Mouse (Mus musculus): ENCODE results near the gene Smyd3.

The Smyd3 gene

DNA sequence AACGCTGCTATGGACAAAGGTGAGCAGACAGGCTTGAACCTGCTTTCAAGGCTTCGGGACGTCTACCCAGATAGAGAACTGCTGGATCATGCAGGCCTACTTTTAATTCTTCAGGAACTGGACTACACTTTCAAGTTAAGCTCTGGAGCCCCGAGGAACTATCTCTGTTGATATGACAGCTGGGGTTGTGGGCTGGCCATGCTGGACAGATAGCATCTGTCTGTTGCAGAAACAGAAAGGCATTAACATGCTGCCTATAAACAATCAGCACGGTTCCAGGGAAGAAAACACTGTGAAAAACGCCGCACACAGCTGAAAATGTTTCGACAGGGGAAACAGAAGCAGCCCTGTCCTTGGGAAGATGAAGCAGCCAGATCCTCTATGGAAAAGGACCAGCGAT, 365.5 kb downstream of the Smyd3 start:
- no peak for DNase-seq

DNA sequence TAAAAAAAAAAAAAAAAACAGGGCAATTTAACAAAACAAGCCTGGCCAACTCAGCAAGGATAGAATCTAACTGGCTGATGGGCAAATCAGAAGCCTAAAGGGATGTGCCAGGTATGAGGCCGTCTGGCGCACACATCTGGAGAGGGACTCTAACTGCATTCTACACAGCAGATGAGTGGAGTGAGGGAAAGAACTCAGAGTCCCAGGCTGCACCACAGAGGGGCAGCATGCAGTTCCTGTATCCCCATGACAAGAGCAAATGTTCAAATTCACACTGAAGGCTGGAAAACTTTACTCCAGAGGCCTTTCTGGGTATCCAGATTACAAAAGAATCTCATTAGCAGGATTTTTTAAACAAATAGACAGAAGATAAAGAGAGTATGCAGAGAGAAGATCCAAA, 366.6 kb downstream of the Smyd3 start:
- DNase-seq, result no peak

DNA sequence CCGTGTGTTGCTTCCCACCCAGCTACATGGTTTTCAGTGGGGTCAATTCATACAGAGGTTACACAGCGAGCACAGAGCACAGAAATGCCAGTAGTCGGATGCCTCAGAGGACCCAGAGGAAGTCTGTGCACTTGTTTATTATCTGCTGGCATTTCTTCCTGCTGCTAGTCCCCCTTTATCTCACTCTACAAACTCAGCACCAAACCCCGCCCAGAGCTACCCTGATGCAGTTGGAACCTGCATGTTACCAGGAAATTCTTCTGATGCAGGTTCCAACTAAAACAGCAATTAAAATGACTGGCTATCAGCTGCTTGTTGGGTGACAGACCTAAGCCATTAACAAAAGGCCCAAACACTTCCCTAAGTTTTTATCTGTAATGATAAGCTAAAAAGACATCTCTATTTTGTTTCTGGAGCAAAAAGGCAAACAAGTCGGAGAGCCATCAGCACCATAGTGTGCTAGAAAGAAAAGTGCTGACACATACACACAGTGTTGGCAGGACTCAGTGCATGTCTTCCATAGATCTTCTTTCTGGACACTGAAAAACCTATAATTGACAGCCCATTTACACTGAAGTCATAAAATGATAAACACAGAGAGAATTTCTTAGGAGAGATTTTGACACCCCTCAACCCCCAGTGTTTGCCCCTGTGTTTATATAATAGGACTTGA, 368.2 kb downstream of the Smyd3 start:
- no peak for DNase-seq

DNA sequence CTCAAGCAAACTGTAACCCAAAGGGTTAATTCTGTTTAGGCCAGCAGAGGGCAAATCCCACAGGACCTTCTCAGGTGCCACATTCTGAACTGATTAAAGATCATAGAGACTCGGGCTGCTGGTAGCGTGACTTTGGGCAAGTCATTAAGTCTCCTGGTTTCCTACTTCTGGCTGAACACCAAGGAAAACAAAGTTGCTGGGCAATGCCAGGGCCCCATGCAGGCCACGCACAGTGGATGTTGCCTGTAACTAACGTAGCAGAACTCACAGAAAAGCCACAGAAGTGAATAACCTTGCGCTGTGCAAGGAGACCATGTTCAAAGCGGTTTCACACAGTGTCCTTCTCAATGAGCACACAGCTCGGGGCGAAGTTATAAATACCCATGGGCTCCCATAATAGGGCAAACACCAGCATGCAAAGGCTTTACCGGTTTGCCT, 371.1 kb downstream of the Smyd3 start:
- no peak for DNase-seq

DNA sequence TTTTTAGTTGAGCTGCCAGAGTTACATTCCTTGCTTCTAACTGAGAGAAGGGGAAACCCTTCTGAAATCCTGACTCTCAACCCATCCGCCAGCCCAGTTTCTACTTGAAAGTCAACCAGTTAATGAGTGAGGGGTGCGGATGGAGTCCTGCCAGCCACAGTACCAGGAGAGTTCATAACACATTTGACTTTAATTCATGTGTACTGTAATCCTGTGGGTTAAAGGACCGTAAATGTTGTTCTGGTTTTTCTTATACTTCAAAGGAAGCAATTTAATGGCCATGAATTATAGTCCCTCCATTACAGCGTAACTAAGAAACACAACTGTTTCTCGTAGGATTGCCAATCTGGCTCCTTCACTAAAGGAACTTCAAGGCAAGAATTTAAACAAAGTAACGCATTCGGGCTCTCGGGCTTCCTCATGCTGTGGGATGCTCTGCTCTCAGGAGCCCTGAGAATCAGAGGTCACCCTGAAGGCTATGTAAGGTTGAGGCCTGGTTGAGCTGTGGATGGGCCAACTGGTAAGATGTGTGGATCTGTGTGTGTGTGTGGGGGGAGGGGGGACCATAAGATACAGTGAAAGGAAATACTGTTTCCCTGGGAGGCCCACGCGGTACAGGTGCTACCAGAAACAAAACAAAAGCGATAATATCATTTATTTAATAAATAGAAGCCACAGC, 374.5 kb downstream of the Smyd3 start:
- no peak for DNase-seq

DNA sequence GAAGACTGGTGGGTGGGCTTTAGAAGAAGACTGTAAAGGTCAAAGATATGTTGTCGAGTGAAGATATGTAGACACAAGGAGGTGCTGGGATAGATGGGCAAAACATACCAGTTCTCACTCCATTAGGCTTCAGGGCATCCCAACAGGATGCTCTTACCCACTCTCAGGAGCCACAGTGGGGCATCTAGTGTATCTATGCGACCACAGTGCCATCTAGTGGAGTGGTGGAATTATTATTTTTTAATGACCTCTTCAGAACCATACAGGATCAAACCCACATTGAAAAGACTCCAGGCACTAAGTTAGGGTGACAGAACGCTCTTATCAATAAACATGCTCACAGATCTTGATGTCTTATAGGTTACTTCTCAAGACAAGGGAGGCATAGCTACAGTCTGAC, 375.7 kb downstream of the Smyd3 start:
- DNase-seq, result no peak

DNA sequence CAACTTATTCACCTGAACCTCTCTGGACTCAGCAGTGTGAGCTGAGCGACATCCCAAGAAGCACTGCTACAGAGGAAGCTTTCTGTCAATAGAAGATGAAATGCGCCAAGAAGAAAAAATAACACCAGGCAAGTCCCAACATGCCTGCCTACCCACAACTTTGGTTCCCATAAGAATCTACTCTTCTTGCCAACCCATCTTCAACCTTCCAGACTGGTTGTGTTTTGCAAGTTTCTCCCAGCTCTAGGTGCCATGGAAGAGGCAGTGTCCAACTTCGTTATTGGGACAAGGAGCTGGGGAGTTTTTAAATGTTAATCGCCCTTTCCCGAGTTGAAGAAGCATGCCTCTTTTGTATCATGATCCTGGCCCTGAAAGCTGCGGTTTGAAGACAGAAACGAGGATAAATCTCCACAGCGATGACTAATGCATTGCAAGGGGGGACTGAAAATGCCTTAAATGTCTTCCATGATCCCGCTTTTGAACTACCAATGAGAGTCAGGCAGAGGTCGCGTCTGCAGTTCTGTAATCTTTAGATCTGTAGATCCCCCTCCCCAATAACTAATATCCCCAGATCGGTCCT, 376.7 kb downstream of the Smyd3 start:
- no peak for DNase-seq

DNA sequence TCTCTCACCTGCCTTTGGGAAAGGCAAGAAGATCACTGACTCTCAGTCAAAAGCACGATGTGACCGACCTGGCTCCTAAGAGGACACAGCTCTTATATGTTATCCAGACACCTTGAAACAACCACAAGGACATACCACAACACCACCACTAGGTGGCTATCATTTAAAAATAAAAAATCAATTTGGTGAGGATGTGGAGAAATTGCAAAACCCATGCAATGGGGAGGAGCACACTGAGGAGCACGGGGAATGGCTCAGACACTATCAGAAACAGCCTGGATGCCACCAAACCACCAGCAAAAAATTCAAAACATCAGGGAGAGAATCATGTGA, 380.7 kb downstream of the Smyd3 start:
- no peak for DNase-seq

DNA sequence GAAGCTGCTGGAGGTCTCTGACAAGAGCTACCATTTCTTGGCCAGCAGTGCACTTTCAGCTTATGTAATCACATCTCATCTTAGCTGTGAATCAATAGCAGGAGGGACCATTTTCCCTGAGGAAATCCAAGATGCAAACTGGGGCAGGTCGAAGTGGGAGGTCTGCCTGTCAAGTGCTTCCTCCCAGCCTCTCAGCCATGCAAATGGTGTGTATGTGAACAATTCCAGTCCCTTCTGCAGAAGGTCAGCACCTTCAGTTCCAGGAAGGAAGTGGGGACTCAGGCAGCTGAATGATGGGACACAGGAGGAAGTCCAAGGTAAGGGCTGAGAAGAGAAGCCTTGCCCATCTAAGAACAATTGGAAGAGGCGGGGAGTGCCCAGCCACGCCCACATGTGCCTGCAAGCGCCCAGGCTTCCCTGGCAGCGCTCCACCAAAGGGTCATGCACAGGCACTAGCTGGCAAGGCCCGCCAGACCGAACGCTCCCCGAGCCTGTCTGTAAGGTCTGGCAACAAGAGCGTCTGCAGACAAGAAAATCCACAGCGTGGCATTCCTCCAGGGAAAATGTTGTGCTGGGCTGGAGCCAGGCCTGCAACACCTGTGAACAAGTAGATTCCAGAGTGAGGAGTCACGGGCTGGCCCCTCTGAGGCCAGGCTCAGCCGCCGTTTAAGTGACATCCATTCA, 381.2 kb downstream of the Smyd3 start:
- DNase-seq, result no peak

DNA sequence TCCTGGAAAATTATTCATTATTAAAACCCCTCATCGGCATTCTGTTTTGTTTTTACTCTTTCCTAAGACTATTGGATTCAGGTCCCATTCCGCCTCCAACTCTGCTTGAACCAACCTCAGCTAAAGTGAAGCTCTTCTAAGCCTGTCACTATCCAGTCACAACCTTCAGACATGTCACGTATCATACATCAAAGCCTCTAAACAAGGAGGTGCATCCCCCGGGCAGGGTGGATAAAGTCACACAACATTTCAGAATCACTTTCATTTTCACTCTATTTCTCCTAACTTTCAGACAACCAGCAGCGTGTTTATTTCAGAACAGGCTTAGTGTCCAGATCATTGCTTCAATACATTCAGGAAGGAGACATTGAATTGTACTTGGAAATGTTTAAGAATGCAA, 387.8 kb downstream of the Smyd3 start:
- DNase-seq, result no peak

DNA sequence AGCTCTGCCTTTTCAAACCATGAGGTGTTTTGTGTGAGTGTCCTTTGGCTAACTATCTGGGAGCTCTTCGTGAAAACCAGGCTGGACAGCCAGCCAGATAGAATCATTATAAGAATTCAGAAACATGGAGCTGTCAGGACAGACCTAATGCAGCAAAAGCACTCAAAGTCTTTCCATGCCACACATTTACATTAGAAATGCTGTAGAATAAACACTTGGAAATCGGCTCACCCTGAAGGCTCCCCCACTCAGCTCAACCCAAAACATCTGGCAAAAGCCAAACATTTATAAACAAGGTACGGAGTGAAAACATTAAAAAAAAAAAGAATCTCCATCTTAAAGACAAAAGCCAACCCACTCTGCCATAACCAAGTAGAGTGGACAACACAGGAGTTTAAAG, 391.6 kb downstream of the Smyd3 start:
- no peak for DNase-seq

DNA sequence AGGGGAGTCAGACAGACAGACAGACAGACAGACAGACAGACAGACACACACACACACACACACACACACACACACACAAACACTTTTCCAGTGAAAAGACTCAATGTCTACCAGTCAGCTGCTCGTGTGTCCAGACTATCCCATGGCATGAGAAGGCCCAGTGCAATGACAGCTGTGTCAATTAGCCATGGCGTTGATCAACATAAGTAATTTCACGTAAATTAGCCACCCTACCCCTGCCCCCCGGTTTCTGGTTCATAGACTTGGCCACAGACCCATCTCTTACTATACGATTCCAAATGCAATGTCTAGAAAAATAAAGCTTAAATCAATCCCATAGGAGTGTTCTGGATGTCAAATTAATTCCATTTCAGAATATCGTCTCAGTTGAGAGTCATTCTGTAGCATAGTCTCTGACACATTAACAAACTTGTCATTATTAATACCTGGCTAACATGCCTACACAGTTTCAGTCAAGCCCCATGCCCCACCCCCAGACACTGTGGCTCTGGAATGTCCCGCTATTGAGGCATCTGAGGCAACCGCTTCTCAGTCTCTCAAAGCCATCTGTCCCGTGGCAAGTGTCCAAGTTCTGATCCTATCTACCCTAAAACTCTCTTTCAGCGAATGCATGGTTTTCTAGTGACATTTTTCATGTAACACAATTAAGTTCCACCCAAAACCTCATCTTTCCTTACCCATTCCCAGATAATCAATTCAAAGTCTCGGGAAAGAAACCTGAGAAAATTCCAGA, 395.2 kb downstream of the Smyd3 start:
- DNase-seq, result peak; percentile 30

DNA sequence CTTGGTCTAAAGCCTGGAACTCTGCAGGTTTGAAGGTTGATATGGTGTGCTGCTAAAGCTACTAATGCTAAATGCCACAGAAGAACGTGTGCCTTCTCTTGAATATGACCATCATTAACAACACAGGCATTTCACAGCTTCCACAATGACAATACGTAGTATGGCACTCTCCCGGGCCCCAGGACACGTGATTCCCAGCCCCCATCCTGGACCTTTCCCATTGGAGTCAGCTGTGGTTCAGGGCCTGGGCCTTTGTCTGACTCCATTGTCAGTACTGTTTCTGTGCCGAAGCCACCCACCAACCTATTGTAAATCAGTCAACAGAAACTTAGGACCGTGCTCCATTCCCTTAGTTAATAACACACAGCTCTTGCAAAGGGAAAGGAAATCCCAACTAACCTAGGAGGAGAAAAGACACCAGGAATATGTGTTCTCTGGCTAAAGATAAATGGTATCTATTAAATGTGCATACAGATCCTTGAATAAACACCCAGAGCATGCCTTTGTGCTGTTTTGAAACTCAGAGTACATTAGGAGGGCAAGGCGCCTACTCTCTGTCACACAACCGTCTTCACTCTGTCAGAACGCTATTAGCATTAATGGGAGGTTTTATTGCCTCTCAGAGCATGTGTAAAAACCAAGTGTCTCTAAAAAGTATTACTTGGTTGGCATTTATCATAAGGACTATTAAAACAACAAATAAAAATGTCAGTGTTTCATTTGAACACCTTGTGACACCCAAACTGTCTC, 397.4 kb downstream of the Smyd3 start:
- no peak for DNase-seq

DNA sequence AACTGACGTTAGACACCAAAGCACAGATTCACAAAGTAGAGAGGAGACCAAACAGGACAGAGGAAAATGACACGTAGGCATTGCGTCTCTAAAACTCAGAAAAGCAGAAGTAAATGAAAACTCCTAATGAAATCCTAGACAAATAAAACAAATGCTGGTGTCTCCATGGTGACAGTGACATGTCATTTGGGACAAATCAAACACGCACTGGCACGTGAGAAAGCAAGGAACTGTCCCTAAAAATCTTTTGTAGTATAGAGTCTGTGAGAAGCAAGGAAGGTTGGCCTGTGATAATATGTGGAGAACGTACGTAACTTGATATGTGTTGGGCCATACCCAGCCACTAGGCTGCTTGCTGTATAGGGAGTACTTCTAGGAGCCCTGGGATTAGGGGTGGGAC, 399.2 kb downstream of the Smyd3 start:
- no peak for DNase-seq

DNA sequence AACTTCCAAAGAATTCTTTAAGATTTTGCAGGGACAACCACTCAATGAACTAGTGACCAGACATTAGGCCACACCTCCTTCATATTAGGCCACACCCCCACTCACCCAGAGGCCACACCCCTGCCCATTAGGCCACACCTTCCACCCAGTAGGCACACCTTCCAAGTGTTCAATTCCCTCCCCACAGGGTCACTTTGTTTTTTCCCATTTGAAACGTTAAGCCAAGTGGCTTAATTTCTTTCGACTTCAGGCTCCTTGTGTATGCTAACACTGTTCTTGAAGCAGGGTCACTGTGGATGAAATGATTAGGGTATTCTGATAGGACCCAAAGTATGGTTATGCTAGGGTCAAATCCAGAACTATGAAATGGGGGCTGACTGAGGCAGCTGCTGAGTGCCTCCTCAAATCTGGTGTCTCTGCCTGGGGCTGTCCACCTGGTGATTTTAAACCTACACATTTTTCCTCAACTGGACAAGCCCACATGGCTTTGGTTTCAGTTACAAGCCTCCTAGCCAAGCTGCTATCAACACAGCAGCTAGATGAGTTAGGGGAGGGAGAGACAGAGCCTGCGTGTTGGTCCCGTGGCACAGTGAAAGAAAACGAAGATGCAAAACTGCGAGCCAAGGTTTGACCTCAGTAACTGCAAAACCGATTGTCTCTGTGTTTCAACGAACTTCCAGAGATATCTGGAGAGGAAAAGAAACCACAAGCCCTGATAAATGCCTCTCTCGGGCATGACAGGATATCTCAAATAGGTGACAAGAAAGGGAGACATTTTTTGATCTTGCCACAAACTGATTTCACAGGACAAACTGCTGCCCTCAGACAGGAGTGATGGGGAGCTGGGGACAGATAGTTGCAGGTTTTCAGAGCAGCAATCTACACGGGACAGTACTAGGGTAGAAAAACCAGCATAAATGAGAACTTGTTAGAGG, 400.8 kb downstream of the Smyd3 start:
- DNase-seq, result no peak

DNA sequence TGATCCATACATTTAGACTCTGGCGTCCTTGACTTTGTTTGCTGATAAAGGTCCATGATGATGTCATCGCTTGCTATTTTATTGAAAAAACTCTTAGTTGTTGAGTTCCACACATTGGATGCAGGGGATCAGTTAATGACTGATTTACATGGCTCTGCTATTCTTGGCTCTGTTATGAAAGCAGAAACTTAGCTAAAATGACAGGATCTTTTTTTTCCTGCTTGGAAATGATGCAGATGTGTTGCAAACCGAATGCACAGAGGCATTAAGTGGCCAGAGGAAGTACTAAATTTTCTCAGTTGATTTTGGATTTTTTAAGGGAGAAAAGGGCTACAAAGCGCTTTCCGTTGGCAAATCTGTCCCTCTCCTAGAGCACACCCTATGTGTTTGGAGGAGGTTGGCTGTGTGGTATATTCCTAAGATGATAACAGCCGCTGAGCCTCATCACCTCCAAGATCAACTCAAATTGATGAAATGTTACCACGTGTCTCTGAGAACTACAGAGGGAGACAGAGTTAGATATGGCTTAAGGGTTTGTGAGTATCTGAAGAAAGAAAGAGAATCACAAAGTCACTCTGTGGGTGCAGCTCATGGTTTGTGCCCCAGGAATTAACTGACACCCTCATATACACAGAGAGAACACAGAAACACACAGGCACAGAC, 402.9 kb downstream of the Smyd3 start:
- DNase-seq, result no peak

DNA sequence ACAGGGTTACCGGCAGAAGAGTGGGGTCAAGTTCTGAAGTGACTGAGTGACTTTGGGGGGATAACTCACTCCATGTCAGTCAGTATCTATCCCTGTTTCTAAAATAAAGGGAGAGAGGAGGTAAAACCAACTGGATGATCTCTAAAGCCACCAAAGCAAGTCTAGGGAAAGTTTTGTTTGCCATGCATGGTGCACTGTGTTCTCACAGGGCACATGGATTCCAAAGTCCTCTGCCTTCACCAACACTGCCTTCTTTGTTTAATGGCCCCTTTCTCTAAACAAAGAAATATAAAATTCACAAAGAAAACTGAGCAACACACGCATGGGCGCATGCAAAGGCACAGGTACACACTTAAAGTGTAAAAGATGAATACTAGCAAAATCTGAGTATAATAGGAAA, 403.5 kb downstream of the Smyd3 start:
- no peak for DNase-seq

DNA sequence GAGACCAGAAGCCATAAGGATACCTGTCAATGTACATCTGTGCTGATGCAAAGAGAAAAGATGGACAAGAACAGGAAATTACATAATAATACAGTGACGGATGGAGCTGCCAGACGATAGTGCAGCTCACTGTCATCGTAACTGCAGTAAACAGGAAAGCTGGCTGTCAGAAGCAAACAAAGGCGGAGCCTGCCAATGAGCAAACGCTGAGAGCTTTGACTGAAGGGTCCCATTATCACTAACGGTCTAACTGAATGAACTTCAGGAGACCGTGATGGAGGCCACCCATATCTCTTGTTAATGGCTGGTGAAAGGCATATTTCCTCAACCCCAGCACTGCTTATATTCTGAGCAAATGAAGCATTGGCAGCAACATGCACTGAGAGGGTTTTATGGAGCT, 409.1 kb downstream of the Smyd3 start:
- no peak for DNase-seq

DNA sequence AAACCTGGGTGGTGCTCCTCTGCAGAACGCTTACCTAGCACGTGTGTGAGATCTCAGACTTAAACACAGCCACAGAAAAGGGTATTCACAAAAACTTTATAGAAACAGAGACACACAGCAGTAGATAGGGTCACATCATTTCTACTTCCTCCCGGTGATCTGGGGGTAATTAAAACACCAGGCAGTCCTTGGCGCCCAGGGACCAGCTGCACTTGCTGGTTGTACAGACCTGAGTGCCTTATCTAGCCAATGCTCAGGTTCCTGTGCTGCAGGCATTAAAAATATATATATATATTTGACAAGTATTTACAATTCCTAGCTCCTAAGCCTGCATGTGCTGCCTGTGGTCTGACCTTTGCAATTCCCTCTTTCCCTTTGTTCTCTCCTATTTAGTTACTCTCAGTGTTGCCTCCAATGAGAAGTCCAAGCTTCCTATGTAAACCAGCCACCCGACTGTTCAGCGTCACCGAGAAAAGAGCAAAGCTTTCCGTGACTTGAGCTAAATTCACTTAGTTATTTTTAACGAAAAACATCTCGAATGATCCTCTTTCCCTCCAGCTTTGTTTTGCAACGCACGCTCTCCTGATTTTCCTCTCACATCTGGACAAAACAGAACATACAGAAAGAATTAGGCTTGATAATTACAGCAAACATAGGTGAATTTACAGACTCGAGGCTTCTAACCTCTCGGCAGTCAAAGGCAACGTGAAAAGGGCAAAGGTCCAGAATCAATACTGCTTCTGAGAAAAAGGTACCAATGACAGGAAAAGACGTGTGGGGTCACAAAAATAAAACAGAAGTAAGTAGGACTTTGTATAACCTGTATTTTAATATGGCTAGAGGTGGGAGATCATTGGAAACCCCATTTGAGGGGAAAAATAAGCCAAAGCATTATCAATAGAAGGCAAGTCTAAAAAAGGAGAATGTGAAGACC, 409.8 kb downstream of the Smyd3 start:
- no peak for DNase-seq

DNA sequence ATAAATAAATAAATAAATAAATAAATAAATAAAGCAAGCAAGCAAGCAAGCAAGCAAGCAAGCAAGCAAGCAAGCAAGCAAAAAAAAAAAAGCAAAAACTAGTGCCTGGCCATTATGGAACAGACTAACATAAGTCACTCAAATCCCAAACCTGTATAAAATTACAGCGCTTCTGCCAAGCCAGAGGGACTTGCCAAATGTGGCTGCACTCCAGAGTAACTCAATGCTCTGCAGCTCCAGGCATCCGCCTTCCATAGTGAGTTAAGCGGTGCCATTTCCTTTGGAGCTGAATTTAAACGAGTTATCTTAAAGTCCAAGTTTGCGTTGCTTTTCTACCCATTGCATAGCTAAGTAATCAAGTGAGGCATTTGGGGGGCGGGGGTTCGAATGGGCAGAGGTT, 410.6 kb downstream of the Smyd3 start:
- no peak for DNase-seq
